Mouse (Mus musculus) lung, postnatal 36 days (tissue): ENCODE measurements around the gene Spo11.

ENCODE experiments used
- DNase-seq: peaks from one replicate; pipeline ENCODE4 v3.0.0; 2022; ENCODE audit warnings: mixed read lengths

Gene Spo11

GRCm38 (mm10) chr2:173011440-173011839 lies 33.9 kb downstream of the Spo11 start:
- DNase-seq = no peak

GRCm38 (mm10) chr2:173014741-173015287 lies 37.3 kb downstream of the Spo11 start:
- no peak for DNase-seq

- no peak for DNase-seq
Observed at GRCm38 (mm10) chr2:173017940-173018339, 40.4 kb downstream of the Spo11 start.

- DNase-seq = no peak
Observed at GRCm38 (mm10) chr2:173018618-173019017, 41.1 kb downstream of the Spo11 start.

DNA sequence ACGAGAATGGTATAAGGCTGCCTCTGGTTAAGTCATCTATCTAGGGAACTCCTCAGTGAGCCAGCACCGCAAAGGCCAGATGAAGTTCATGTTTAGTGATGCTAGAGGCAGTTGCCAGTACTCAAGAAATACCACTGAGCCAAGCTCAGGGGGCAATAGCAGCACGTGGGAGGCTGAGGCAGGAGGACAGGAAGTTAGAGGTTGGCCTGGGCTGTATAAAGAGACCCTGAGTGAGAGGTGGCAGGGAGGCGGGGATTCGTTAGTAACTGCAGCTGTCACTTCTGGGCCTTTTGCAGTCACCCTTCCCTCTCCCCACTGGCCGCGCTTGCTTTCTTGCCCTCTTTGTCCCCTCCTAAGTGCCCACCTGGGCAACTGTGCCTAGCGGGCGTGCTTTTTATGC lies 41.8 kb downstream of the Spo11 start:
- no peak for DNase-seq

GRCm38 (mm10) chr2:173019790-173020189 lies 42.3 kb downstream of the Spo11 start:
- peak; percentile 97 for DNase-seq

DNA sequence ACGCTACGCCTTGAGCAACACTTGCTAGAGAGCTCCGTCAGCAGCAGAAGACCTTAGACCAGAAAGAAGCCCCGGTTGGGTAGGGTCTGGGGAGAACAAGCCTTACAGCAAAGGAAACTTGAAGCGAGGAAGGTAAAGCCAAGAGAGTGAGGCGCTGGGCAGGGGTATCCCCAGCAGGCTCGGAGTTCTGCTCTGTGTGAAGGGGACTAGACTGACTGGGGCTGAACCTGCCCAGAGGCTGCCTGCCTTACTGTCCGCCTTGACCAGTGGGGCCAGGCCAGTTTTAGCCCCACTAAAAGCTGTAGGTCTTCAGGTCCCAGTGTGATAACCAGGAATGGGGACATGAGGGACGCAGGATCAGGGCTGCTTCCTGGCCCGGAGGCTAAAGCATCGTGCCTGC lies 42.9 kb downstream of the Spo11 start, which contains the start of gene Rbm38:
TSS of gene Rbm38 (plus strand) at position 69 of the 400 bp plus-strand sequence.
- DNase-seq = no peak

DNA sequence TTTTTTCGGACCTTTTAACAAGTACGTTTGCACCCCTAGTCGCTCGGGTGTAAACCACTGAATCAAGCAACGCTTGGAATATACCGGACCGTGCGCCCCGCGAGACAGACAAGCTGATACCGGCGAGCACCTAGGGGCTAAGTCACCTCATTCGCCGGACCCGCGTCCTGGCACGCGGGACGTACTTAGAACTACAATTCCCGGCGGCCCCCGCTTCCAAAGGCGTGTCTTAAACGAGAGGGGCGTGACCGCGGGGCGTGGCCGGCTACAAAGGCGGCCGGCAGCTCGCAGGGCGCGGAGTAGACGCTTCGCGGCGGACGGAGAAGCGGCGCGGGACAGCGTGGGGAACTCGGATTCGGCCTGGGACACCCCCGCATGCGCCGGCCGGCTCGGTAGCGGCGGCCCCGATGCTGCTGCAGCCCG lies 44.1 kb downstream of the Spo11 start:
- DNase-seq = peak; percentile 97

DNA sequence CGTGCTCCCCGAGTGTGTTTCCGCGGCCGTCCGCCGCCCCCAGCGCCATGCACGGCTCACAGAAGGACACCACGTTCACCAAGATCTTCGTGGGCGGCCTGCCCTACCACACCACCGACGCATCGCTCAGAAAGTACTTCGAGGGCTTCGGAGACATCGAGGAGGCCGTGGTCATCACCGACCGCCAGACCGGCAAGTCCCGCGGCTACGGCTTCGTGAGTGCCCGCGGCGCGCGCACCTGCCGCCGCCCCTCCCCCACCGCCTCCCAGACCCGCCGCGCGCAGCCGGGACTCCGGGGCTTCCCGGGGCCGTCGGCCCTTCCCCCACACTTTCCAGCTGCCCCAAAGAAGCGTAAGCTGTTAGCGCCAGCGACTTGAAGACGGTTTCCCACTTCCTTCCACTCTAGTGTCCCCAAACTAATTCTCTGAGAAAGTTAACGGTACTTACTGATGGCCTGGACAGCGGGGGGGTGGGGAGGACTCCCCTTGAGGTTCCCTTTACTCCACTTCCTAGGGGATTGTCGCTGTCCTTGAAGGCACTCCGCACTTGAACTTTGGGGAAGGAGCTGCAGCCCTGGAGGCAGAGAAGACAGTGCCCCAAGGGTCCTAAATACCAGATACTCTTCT lies 44.7 kb downstream of the Spo11 start:
- no peak for DNase-seq

GRCm38 (mm10) chr2:173022813-173023212 lies 45.3 kb downstream of the Spo11 start:
- DNase-seq = no peak

DNA sequence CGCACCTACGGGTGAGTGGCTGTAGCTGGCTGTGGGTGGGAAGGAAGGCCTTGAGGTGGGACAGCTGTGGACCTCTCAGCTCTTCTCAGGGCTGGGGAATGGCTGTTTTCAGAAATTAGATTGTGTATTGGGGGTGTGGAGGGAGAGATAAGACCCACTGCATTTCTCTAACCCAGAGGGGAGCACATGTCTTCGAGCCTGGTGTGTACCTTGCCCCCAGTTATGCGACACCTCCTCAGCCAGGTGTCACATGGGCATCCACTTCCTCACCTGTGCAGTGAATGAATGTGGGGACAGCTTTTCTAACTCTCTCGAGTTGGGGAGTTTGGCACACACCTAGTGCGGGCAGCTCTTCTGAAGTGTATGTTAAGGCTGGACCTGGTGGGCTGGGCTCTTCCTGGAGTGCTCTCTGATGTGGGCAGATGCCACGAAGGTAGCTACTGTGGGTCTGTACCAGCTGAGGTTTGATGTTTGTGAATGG lies 45.9 kb downstream of the Spo11 start:
- DNase-seq = no peak

GRCm38 (mm10) chr2:173023966-173024365 lies 46.5 kb downstream of the Spo11 start:
- DNase-seq = no peak

DNA sequence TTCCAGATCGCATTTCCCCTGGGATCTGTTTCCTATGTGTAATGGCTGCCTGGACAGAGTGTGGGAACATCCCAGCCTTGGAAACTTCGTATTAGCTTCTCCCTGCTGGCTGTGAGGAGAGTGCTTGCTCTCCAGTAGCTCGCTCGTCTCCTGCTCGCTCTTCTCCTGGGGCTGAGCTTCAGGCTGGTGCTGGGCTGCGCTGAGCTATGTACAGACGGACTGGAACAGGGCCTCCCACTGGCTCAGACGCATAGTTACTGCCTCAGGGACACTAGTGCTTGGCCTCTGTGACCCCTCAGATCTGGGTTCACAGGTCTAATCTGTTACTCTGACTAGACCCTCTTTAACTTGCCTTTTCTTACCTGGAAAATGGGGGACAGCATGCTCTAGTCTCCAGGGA lies 46.9 kb downstream of the Spo11 start:
- no peak for DNase-seq

DNA sequence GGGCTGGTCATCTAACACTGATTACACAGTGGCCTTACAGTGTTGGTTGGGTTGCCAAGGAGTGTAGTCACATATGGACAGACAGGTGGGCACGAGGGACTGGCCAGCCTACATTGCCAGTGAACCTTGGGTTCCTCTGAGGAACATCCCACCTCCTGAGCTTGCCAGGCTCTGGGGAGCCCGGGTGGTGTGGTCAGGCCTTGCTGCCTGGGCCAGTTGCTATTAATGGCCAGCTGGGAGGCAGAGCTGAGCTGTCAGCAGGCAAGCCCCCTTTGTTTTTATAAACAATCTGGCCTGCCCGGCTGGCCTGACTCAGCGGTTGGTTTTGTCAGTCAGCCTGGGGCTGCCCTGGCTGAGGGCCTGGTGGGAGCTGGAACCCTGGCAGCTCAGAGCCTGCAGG lies 47.4 kb downstream of the Spo11 start:
- no peak for DNase-seq

GRCm38 (mm10) chr2:173026286-173026685 lies 48.8 kb downstream of the Spo11 start:
- DNase-seq = no peak

- peak; percentile 62 for DNase-seq
Observed at GRCm38 (mm10) chr2:173026688-173027131, 49.2 kb downstream of the Spo11 start.

DNA sequence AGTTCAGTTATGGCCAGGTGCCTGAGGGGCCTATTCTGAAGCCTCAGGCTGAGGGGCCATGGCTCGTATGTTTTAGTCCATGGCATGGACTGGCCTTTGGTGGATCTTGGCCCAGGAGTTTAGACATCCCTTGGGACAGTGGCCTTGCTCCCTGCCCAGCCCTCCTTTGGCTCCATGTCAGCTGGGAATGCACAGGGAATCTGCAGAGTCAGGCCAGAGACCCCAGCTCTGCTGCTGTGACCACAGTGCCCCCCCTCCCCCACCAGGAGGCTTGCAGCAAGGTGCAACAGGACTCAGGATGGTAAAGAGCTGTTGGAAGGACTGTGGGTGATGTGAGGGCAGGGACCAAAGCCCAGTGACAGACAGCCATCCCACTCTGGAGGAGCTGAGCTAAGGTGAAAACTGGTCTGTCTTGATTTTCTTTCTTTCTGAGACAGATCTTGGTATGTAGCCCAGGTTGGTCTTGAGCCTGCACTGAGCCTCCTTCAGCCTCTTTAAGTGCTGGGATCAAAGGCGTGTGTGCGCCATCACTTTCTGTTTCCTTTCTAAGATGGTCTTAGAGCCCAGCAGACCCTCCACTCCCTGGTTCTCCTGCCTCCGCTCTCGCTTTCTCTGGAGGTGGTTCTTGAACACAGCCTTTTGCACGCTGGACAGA lies 49.8 kb downstream of the Spo11 start:
- DNase-seq = no peak

DNA sequence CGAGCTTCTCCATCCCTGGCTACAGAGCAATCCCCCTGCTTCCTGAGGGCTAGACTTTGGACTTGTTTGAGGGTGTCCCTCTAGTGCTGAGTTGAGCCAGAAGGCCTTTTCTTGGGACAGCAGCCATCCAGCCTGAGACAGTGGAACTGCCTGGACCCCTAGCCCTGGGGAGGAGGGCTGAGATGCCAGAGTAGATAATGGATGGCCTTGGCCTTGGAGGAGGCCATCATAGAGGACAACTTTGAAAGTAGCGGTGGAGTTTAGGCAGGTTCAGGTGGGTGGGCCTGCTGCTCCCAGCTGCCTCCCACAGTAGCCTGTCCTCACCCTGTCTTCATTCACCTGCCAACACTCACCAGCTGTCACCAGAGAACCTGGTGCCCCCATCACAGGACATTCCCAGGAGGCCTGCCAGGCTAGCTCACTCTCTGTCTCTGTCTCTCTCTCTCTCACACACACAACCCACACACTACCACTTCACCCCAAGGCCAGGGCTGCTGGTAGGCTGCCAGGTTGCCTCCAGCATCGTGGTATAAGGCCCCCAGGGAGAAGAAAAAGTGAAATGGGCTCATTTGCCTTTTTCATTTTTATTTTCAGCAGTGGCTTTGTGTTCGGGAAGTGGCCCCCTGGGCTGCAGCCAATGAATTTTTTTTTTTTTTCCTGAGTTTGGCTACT lies 50.5 kb downstream of the Spo11 start:
- DNase-seq = no peak

- no peak for DNase-seq
Observed at GRCm38 (mm10) chr2:173028508-173029031, 51.1 kb downstream of the Spo11 start.

DNA sequence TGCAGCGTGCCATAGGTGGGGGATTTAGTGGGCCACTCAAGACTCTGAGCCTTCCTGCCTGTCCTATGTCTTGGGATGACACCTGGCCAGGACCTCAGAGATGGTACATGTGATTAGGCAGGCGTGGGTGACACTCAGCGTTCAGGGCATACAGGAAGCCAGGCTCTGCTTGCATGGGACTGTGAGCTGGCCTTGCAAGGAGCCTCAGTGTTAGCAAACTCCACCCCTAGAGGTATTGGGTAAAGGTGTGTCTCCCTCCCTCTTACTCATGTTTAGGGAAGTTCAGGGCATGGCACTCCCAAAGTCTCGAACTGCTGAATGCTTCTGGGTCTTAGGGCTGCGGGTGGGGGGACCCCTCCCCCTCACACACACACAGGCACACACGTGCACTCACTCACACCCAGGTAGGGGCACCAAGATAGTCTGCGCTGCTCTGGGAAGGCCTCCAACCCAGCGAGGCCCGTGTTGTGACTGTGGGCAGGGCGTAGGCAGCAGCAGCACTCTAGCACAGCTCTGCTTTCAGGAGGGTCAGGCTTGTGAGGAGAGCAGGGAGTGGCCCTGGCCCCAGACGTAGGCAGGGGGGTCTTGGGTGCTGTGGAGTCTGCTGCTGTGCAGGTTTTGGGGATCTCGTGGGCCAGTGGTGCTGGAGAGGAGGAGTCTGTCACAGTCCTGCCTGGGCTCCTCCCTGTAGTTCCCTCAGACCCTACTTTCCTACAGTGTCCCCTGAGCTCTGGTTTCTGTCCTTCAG lies 53.3 kb downstream of the Spo11 start:
- no peak for DNase-seq

- no peak for DNase-seq
Observed at GRCm38 (mm10) chr2:173033531-173033930, 56.0 kb downstream of the Spo11 start.

DNA sequence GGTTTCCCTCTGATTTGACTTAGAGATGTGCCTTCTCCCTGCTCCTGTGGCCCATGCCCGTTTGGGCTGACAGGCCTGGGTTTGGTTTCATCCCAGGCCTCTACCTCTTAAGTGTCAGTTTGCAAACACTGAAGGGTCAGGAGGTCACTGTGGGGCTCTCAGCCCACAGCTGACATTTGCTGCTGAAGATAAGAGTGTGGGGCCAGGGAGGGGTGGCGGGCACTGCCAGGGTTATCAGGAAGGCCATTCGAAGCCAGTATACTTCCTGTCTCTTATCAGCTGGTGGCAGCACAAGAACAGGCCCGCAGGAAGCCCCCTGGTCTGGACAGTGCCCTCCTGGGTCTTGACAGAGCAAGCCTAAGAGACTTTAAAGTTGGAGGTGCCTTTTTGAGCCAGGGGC lies 57.5 kb downstream of the Spo11 start:
- peak; percentile 54 for DNase-seq

- DNase-seq = no peak
Observed at GRCm38 (mm10) chr2:173035653-173036052, 58.2 kb downstream of the Spo11 start.
